Mouse (Mus musculus) lung, postnatal 25 days (tissue): ENCODE results near the gene Rap2b.

ENCODE experiments used
- DNase-seq: peaks from one replicate; pipeline ENCODE4 v3.0.0; 2022; ENCODE audit warnings: low spot score

Rap2b gene

GRCm38 (mm10) chr3:61361338-61361737 is at the start of gene Rap2b:
Gene Rap2b, plus strand, starts transcription at chr3:61361638.
- no peak for DNase-seq

GRCm38 (mm10) chr3:61315002-61315401 is 46.4 kb upstream of the Rap2b start:
- DNase-seq, result no peak

DNA sequence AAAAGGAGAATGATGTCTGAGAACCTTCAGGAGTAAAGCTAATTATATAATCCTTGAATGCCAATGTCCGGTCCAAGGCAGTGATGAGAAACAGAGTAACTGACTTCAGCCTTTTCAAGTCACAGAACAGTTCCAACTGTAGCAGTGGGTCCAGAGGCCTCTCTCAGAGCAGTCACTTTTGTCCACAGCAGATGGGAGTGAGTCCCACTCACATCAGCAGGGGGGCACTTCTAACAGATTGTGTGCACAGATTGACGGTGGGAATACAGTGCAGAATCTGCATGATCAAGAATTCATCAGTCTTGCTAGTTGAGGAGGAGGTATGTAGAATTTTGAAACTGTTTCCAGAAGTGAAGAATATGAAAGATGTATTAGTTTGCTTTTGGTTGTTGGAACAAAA is 41.4 kb upstream of the Rap2b start:
- no peak for DNase-seq

DNA sequence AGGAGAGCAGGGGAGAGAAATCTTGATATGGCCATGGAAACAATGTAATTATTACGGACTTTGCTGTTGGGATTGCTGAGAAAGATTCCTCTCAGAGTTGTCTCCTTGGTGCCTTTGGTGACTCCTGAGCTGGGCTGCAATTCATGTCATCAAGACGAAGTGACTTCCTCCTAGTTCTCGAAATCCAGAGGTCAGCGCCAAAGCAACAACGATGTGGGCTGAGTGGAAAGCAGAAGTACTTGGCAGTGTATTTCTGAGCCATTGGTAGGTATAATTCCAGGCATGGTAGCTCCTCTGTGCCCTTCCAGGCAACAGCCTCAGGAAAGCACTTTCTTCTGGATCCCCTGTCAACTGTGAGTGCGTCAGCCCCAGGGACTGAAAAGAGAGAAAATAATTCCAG is 39.8 kb upstream of the Rap2b start:
- no peak for DNase-seq

DNA sequence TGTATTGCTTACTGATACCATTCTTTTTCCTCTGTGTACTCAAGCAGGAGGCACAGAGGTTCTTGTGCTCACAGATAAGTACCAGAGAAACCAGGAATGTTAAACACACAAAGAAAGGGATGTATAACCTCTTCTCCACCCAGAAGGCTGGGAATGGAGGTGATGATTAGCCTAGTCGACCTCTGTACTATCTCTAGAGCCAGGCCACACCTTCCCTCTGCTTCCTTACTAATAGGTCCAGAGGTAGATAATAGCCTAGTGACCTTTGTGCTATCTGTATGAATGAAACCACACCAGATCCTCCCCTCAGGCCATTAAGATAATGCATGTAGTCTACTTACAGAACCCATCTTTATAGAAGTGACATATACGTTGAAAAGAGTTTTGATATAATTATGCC is 25.2 kb upstream of the Rap2b start:
- no peak for DNase-seq

GRCm38 (mm10) chr3:61337230-61337629 is 24.2 kb upstream of the Rap2b start:
- DNase-seq, result no peak

DNA sequence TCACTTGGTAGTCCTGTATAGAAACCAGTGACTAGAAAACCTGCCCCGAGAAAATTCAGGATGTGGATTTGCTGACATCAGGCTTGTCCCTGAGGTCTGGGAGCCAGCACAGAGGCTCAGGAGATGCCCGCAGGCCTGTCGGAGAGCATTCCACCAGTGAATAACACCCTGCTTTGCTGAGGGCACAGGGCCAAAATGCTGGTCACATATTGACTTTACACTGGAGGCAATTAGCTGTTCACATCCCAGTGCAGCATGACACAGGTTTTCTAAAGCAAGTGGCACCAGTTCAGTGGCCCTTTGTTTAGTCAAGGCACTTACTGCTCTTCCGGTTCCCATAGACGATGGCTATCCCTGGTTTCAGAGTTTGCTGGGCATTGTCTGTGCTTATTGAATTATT is 21.1 kb upstream of the Rap2b start:
- DNase-seq, result no peak

- DNase-seq, result peak; percentile 12
These were observed 17.4 kb upstream of the Rap2b start for GRCm38 (mm10) chr3:61344031-61344430.

DNA sequence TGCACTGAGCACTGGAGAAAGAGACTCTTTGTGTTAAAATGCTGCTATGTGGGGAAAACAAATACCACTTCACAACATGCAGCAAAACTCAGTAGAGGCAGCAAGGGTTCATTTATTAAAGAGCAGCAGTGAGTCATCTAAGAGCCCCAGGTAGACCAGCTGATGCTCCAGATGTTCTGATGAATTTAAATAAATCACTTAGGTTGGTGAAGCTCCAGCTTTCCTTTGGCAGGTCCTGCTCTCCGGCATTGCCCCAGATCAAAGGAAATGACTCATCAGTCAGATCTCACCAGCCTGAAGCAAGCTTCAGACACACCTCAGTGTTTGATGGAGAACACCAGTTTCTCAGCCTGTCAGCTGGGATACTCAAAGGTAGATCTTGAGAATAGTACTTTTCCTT is 15.8 kb upstream of the Rap2b start:
- no peak for DNase-seq

- DNase-seq, result no peak
These were observed 13.3 kb upstream of the Rap2b start for GRCm38 (mm10) chr3:61348036-61348614.

GRCm38 (mm10) chr3:61349433-61349832 is 12.0 kb upstream of the Rap2b start:
- DNase-seq, result no peak

GRCm38 (mm10) chr3:61355464-61355863 is 6.0 kb upstream of the Rap2b start:
- DNase-seq, result no peak

DNA sequence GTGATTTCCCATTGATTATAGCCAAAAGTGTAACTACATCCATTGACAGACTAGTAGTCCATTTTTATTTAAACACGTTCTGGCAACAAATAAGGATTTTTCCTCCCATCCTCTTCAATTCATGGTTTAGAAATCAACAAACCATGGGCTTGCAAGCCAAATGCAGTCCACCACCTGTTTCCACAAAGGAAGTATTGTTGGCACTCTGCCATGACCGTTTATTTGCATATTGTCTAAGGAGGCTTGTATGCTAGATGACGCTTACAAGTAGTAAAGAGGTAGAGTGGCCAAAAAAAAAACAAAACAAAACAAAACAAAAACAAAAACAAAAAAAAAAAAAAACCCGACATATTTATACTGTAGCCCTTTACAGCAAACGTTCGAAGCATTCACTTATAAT is 3.3 kb upstream of the Rap2b start:
- DNase-seq, result no peak

GRCm38 (mm10) chr3:61358756-61359293 is 2.6 kb upstream of the Rap2b start:
- no peak for DNase-seq

GRCm38 (mm10) chr3:61362821-61363160 is 1.4 kb downstream of the Rap2b start:
- peak; percentile 27 for DNase-seq

DNA sequence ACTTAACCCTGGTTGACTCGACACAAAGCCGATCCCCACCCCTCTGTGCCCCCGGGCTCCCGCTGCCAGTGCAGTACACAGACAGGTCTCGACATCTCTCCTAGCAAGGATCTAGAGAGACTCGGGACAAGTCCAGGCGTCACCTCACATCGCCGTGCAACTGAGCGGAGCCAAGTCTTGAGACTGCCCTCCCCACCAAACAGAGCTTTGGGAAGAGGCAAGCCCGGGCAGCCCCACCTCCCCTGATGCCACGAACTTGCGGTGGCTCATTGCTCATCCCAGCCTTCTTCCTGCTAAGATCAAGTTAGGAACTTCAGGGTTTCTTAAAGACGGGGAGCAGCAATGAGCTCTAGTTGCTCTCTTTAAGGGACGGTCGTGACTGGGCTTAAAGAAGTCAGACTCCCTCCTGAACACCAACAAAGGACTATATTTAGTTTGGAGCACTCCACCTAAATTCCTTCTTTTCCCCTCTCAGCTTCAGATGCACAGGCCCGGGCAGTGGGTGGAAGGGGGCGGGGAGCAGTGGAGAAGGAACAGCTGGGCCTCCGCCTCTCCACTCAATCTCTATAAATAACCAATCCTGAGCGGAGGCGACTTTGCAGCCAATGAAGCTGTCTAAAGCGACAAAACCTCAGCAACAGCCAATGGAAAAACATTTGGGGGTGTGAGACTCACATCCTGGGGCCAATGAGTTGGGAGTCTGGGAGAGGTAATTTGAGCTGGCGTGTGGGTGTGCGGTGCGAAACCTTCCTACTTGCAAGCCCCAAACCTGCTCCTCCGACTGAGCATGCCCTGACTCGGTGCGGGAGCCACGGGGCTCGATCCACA is 1.9 kb downstream of the Rap2b start:
- peak; percentile 96 for DNase-seq

DNA sequence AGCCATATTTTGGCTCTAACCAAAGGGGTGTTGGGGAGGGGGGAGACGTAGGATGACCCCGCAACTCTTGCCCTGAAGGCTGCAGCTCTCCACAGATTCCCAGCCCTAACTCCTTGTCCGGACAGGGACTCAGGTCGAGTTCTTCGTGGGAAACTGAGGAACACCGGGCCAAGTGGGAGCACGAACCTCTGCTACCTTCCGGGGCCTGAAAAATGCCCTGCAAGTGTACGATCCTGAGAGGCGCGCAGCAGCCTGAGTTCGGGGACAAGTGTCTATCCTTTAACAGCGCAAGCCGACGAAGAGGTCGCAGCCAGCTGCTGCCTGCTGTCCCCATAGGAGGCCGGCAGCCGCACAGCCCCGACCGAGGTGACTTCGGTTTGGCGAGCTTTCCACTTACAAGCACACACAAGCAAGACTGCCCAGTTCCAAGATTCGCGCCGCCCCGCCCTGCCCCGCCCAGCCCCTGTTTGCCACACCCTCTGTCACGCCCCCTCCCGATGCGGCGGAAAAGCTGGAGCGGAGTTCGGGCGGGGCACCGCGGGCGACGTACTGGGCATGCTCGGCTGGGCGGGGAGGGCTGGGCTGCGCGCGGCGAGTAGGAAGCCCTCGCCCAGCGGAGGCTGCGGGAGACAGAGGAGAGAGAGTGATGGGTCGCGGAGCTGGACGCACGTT is 2.7 kb downstream of the Rap2b start:
- peak; percentile 92 for DNase-seq

- no peak for DNase-seq
These were observed 3.2 kb downstream of the Rap2b start for GRCm38 (mm10) chr3:61364661-61364977.

GRCm38 (mm10) chr3:61364978-61365778 is 3.7 kb downstream of the Rap2b start:
- peak; percentile 17 for DNase-seq

- DNase-seq, result peak; percentile 14
These were observed 4.4 kb downstream of the Rap2b start, which contains the start of gene B430305J03Rik for GRCm38 (mm10) chr3:61365779-61366373. Gene B430305J03Rik, minus strand, starts transcription at chr3:61365951.

GRCm38 (mm10) chr3:61368446-61368845 is 7.0 kb downstream of the Rap2b start:
- peak; percentile 10 for DNase-seq

DNA sequence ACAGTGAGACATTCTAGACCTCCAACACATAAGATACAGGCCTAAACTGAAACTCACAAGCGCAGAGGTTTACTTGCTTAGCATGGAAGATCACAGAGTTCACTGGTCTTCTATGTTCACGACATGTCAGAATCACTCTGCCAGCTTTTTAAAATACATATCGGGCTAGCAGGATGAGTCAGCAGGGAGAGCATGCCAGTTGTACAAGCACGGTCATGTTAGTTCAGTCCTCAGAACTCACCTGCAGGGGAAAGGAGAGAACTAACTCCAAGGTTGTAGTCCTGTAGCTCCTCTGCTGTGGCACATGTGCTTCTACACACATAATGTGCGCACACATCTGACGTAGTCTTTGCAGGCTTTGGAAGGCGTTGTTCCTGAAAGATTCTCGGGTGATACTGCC is 14.6 kb downstream of the Rap2b start:
- DNase-seq, result no peak
